Mouse (Mus musculus): ENCODE results near the gene Adprm. TPM values are rescaled to one million over a fixed set of nuclear protein-coding genes. Genes with fewer than 3 reads are reported as not detected.

Gene Adprm
- polyA plus RNA-seq, 1 experiment: 13.1 TPM

DNA sequence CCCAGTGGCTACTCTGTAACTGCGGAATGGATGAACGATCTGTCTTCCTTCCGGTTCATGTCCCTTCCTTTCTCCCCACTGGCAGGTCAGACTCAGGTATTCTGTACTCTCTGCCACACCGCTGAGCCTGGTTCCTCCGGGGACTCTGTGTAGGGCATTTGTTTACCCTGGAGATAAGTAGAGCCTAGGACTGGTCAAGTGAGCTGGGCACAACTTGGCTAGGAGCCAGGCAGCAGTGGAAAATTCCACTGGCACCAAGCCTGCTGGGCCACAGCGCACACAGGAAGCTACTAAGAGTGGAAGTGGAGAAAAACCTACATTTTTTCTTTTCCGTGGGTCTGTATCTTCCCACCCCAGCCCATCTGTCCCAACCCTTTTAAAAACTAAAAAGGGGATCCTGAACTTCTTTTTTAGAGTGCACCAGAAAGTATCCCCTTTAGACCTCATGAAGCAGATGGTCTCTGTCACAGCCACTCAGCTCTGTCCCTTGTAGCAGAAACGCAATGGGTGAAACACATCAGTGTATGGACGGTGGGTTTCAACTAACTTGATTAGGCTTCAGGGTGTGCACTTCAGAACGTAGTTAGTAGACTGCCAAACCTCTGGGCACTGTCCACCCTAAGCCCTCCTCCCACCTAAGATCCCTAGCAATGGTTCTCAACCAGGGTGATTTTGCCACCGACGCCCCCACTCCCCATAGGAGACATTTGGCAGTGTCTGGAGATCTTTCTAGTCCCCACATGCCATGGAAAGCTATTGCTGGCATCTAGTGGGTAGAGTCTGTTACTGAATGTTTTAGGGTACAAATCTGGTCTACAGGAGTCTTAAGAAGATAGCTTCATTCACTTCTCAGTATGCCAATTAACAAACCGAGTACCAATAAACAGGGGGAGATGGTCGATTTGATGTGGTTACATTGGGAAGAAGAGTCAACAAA is 53.7 kb downstream of the Adprm start:
- no peak for TF ChIP-seq USF1 (IDR thresholded peaks at IDR 0.05; ENCODE audit: low read depth)
- TF ChIP-seq TCF3 (IDR thresholded peaks at IDR 0.05; ENCODE audit: insufficient read length, low read depth): no peak
- no peak for TF ChIP-seq POLR2AphosphoS2 (IDR thresholded peaks at IDR 0.05; ENCODE audit: insufficient read length, low read depth)
- H3K4me2 ChIP-seq (ENCODE audit: low read depth): no peak overlapping the region
- H3K36me3 ChIP-seq (ENCODE audit: control insufficient read depth, insufficient read depth): no peaks in the 10 kb centered on the region
- H3K4me3 ChIP-seq: no peak overlapping the region
- no peaks in the 10 kb centered on the region for H3K27me3 ChIP-seq (ENCODE audit: control insufficient read depth, insufficient read depth, insufficient read length)
- H3ac ChIP-seq (ENCODE audit: control insufficient read depth, insufficient read length): no peak overlapping the region
- no peaks in the 10 kb centered on the region for H3K79me2 ChIP-seq (ENCODE audit: control insufficient read depth, insufficient read depth)

DNA sequence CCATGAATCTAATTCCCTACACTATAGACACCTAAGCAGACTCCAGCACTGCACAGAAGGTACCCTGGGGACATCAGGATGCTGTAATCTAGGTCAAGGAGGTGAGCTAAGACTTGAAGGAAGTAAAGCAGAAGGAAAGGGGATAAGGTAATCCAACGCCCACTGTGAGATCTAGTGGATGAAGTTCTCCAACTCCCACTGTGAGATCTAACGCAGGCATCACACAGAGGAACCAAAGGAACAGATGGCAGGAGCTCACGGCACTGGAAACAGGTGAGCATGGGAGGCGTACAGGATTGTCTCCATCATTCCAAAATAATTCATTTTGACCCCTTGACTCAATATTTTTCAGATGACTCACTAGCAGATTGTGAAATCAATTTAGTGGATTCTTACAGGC is 55.9 kb downstream of the Adprm start:
- H3K79me2 ChIP-seq (ENCODE audit: control insufficient read depth, insufficient read depth): no peaks in the 10 kb centered on the region
- TF ChIP-seq REST (IDR thresholded peaks at IDR 0.05; ENCODE audit: insufficient read depth, insufficient read length) (no peak), CEBPB (IDR thresholded peaks at IDR 0.05; ENCODE audit: insufficient read depth, poor library complexity, severe bottlenecking) (no peak), POLR2A (IDR thresholded peaks at IDR 0.05; ENCODE audit: insufficient read length, low read depth) (no peak), MAX (IDR thresholded peaks at IDR 0.05; ENCODE audit: low read depth) (no peak), MYOG (IDR thresholded peaks at IDR 0.05; ENCODE audit: control insufficient read depth in 1 of 3, insufficient read depth in 1 of 3, insufficient read length in 2 of 3, low read depth in 2 of 3) (no peak), TCF12 (IDR thresholded peaks at IDR 0.05; ENCODE audit: insufficient read depth, poor library complexity, severe bottlenecking) (no peak), MYOD1 (IDR thresholded peaks at IDR 0.05; ENCODE audit: control insufficient read depth in 1 of 3, insufficient read length in 2 of 3, low read depth in 2 of 3) (no peak), USF1 (IDR thresholded peaks at IDR 0.05; ENCODE audit: low read depth) (no peak)
- no peaks in the 10 kb centered on the region for H3K36me3 ChIP-seq (ENCODE audit: control insufficient read depth, insufficient read depth)

GRCm38 (mm10) chr11:66993674-66994073 is 58.7 kb downstream of the Adprm start:
- Histone ChIP-seq H3ac (ENCODE audit: control insufficient read depth, insufficient read length) (no peak overlapping the region), H3K4me2 (ENCODE audit: low read depth) (no peak overlapping the region), H3K4me3 (no peak overlapping the region), H3K27me3 (ENCODE audit: control insufficient read depth, insufficient read depth, insufficient read length) (no peaks in the 10 kb centered on the region), H3K36me3 (ENCODE audit: control insufficient read depth, insufficient read depth) (no peaks in the 10 kb centered on the region), H3K79me2 (ENCODE audit: control insufficient read depth, insufficient read depth) (no peaks in the 10 kb centered on the region)
- TF ChIP-seq TCF12 (IDR thresholded peaks at IDR 0.05; ENCODE audit: insufficient read depth, poor library complexity, severe bottlenecking): no peak
- TF ChIP-seq TCF3 (IDR thresholded peaks at IDR 0.05; ENCODE audit: insufficient read length, low read depth): no peak
- no peak for TF ChIP-seq REST (IDR thresholded peaks at IDR 0.05; ENCODE audit: insufficient read depth, insufficient read length)
- no peak for TF ChIP-seq CEBPB (IDR thresholded peaks at IDR 0.05; ENCODE audit: insufficient read depth, poor library complexity, severe bottlenecking)
- TF ChIP-seq MYOD1 (IDR thresholded peaks at IDR 0.05; ENCODE audit: control insufficient read depth in 1 of 3, insufficient read length in 2 of 3, low read depth in 2 of 3): no peak
- TF ChIP-seq POLR2A (IDR thresholded peaks at IDR 0.05; ENCODE audit: insufficient read length, low read depth): no peak
- no peak for TF ChIP-seq MYOG (IDR thresholded peaks at IDR 0.05; ENCODE audit: control insufficient read depth in 1 of 3, insufficient read depth in 1 of 3, insufficient read length in 2 of 3, low read depth in 2 of 3)
- TF ChIP-seq E2F4 (IDR thresholded peaks at IDR 0.05; ENCODE audit: insufficient read depth): no peak
- TF ChIP-seq USF1 (IDR thresholded peaks at IDR 0.05; ENCODE audit: low read depth): no peak

More for the DNA sequence above, 55.9 kb downstream of the Adprm start:
- no peaks in the 10 kb centered on the region for H3K27me3 ChIP-seq (ENCODE audit: control insufficient read depth, insufficient read depth, insufficient read length)
- no peak overlapping the region for H3K4me2 ChIP-seq (ENCODE audit: low read depth)
- H3ac ChIP-seq (ENCODE audit: control insufficient read depth, insufficient read length): no peak overlapping the region
- no peak overlapping the region for H3K4me3 ChIP-seq

- H3K36me3 ChIP-seq (ENCODE audit: control insufficient read depth, insufficient read depth): no peaks in the 10 kb centered on the region
- no peaks in the 10 kb centered on the region for H3K79me2 ChIP-seq (ENCODE audit: control insufficient read depth, insufficient read depth)
- H3K4me3 ChIP-seq: no peak overlapping the region
- no peak for TF ChIP-seq MYOG (IDR thresholded peaks at IDR 0.05; ENCODE audit: control insufficient read depth in 1 of 3, insufficient read depth in 1 of 3, insufficient read length in 2 of 3, low read depth in 2 of 3)
- no peak for TF ChIP-seq REST (IDR thresholded peaks at IDR 0.05; ENCODE audit: insufficient read depth, insufficient read length)
- no peak for TF ChIP-seq TCF3 (IDR thresholded peaks at IDR 0.05; ENCODE audit: insufficient read length, low read depth)
- no peak for TF ChIP-seq CEBPB (IDR thresholded peaks at IDR 0.05; ENCODE audit: insufficient read depth, poor library complexity, severe bottlenecking)
- TF ChIP-seq E2F4 (IDR thresholded peaks at IDR 0.05; ENCODE audit: insufficient read depth): no peak
- no peak for TF ChIP-seq MAX (IDR thresholded peaks at IDR 0.05; ENCODE audit: low read depth)
- no peak for TF ChIP-seq POLR2A (IDR thresholded peaks at IDR 0.05; ENCODE audit: insufficient read length, low read depth)
- no peak for TF ChIP-seq USF1 (IDR thresholded peaks at IDR 0.05; ENCODE audit: low read depth)
- TF ChIP-seq MYOD1 (IDR thresholded peaks at IDR 0.05; ENCODE audit: control insufficient read depth in 1 of 3, insufficient read length in 2 of 3, low read depth in 2 of 3): no peak
- TF ChIP-seq TCF12 (IDR thresholded peaks at IDR 0.05; ENCODE audit: insufficient read depth, poor library complexity, severe bottlenecking): no peak
- no peak overlapping the region for H3ac ChIP-seq (ENCODE audit: control insufficient read depth, insufficient read length)
- no peaks in the 10 kb centered on the region for H3K27me3 ChIP-seq (ENCODE audit: control insufficient read depth, insufficient read depth, insufficient read length)
- H3K4me2 ChIP-seq (ENCODE audit: low read depth): peak overlapping the region; percentile 26
Observed at GRCm38 (mm10) chr11:66992150-66992549, 60.2 kb downstream of the Adprm start.

Other genes starting within 250 kb of the Adprm start
- gene Pirt, start 140.6 kb downstream of the Adprm start, polyA plus RNA-seq (2012; fragmentation: generic; extraction: Trizol): not detected
- not detected for gene Tmem238l, start 96.0 kb downstream of the Adprm start, polyA plus RNA-seq (2012; fragmentation: generic; extraction: Trizol)
- gene Tmem220, start 27.4 kb downstream of the Adprm start, polyA plus RNA-seq (2012; fragmentation: generic; extraction: Trizol): 0.70 TPM
- 14.7 TPM for gene Sco1, start 76 bp upstream of the Adprm start, polyA plus RNA-seq (2012; fragmentation: generic; extraction: Trizol)
- 876 TPM for gene Myh3, start 25.7 kb upstream of the Adprm start, polyA plus RNA-seq (2012; fragmentation: generic; extraction: Trizol)
- 0.54 TPM for gene Myh2, start 118.4 kb upstream of the Adprm start, polyA plus RNA-seq (2012; fragmentation: generic; extraction: Trizol)
- 7.4 TPM for gene Myh1, start 147.5 kb upstream of the Adprm start, polyA plus RNA-seq (2012; fragmentation: generic; extraction: Trizol)
- gene Myh4, start 185.4 kb upstream of the Adprm start, polyA plus RNA-seq (2012; fragmentation: generic; extraction: Trizol): 15.9 TPM
- gene Myh8, start 224.5 kb upstream of the Adprm start, polyA plus RNA-seq (2012; fragmentation: generic; extraction: Trizol): 10.4 TPM

Measured in myocyte (in vitro differentiated cells).